Mouse (Mus musculus) neutrophil, adult 65 days (primary cell): ENCODE data around the gene Fgb. TPM values are rescaled to one million over a fixed set of nuclear protein-coding genes. Genes with fewer than 3 reads are reported as not detected.

ENCODE experiments used
- total RNA-seq: library from RNA; stranded (reverse); gene quantifications from 2 replicates; pipeline ENCODE4 v1.2.4, GENCODE M21; 2023

Gene Fgb
- total RNA-seq, result not detected in 2 replicates

DNA sequence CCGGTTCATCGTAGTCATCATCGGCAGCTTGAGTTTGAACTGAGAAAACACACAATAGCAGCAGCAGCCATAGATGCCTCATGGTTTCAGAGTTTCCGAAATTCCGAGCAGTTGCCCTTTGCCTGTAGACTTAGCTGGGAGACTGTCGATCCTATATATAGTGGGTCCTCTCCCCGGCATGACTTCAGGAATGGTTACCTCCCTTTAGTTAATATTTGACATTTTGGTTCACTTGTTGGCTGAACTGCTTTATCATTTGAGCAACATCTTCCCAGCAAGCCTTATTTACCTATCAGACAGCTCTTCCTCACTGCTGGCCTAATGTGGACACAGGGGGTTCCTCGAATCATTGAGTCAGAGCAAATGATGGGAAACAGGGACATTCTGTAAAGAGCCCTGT lies at the start of gene Fgb:
TSS of gene Fgb (minus strand) at position 184 of the 400 bp plus-strand sequence.

DNA sequence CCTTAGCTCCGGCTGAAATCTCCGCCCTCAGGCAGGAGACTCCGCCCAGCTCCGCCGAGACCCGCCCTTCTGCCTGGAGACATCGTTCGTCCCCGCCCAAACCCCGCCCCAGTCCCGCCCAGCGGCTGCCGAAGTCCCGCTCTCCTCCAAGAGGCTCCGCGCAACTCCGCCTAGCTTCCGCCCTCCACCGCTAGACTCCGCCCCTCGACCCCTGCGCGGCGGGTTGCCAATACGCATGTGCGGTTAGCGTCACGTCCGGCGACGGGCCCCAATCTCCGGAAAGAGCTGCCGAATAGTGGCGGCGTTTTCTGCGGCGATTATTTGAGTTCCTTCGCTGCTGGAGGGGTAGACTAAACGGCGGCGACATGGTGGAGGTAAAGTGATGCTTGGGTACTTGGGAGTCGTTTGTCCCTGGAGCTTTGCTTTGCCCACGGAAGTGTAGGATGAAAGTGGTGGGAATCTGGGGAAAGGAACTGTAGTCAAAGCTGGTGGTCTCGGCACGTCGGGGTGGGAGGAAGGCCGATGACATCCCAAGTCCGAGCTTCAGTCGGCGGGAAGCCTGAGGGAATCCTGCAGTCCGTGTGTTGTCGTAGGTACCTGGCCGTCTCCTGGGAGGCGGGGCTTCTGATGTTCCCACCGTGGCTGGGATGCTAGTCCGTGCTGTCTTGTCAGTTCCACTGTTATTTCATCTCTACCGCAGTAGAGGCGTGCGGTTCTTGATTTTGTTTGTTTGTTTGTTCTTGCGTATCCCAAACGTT lies 5.8 kb upstream of the Fgb start, which contains the start of gene Plrg1:
TSS of gene Plrg1 (plus strand) at position 242 of the 758 bp plus-strand sequence.

DNA sequence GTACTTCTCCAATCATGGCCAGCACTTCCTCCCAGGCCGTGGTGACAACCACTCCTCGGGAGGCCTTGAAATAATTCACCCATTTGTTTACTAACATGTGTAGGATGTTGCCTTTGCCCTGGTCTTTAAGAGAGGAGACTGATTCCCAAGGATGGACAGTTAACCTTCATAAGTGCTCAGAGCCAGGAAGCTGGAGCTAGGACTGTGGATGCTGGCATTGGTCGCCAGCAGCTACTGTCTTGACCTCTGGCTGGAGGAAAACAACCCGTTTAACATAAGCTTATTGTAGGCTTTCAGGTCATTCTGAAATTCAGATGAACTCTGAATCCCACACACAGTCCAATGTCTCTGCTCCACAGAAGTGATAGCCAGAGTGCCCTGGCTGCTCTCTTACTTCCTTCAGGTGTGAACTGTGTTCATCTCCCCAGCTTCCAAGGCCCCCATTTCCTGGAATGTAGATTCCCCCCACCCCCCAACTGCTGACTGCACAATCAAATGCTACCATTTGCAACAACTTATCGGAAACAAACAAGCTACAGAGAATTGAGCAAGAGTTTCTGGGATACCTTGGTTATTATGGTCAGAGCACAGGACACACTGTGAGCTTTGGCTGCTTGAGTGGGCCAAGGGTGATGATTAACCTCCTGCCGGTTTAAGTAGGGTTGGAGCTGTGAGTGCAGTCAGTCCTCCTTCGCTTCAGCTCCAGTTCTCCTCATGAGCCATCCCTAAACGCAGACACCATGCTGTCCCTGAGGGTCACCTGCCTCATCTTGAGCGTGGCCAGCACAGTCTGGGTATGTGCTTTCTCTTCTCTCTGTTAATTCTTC lies 24.0 kb downstream of the Fgb start, which contains the start of gene Fga:
TSS of gene Fga (plus strand) at position 602 of the 827 bp plus-strand sequence.

GRCm38 (mm10) chr3:83007557-83007956 lies 42.1 kb downstream of the Fgb start, which contains the start of gene Fgg:
TSS of gene Fgg (plus strand) at chr3:83007724.

Other genes starting within 250 kb of the Fgb start
- not detected in 2 replicates for gene Rbm46, start 173.4 kb downstream of the Fgb start, total RNA-seq
- gene Lrat, start 145.9 kb downstream of the Fgb start, total RNA-seq, result not detected in 2 replicates
- not detected in 2 replicates for gene Fgg, start 42.1 kb downstream of the Fgb start, total RNA-seq
- not detected in 2 replicates for gene Fga, start 23.8 kb downstream of the Fgb start, total RNA-seq
- gene Plrg1, start 5.7 kb upstream of the Fgb start, total RNA-seq, result 76.6 and 87.8 TPM in 2 replicates
- not detected in 2 replicates for gene Dchs2, start 78.1 kb upstream of the Fgb start, total RNA-seq